Comparison of ENCODE assay signal across 8 mouse cellular contexts in genomic region chr13:52828946-52829523, GRCm38 (mm10).
DNase-seq lines count a peak whose midpoint lies in the region.

No protein-coding gene starts in this region.

- DNase-seq in urinary bladder, postnatal 36 days (ENCODE audit: low spot score in 2 of 2) = peak; percentile 54 to 75
- no peak for DNase-seq in urinary bladder, postnatal 25 days (ENCODE audit: low spot score)
- DNase-seq in gastrocnemius, postnatal 25 days = peak; percentile 47
- peak; percentile 66 for DNase-seq in lung, postnatal 10 days
- peak; percentile 49 for DNase-seq in thymus, postnatal 4 days
- DNase-seq in kidney, adult 8-10 months = no peak
- no peak for DNase-seq in kidney, postnatal 10 days
- no peak for DNase-seq in layer of hippocampus, postnatal 36 days

Comparison
In these comparisons a context has a peak if more than half of its experiments do, and no peak if none do; other contexts are left out.
1. DNase-seq: peak in urinary bladder, postnatal 36 days (2 of 2), gastrocnemius, postnatal 25 days (single experiment), lung, postnatal 10 days (single experiment) and thymus, postnatal 4 days (single experiment); none in urinary bladder, postnatal 25 days (single experiment), kidney, adult 8-10 months (0 of 2), kidney, postnatal 10 days (single experiment) and layer of hippocampus, postnatal 36 days (0 of 2).